Mouse (Mus musculus) hindbrain, embryonic 10.5 days (tissue): Measurements from ENCODE around the gene Borcs7. TPM values are rescaled to one million over a fixed set of nuclear protein-coding genes. Genes with fewer than 3 reads are reported as not detected.

ENCODE experiments used
- DNase-seq: peaks from one replicate; pipeline ENCODE4 v3.0.0-alpha.2; 2017; ENCODE audit warnings: low spot score
- H3K27ac ChIP-seq: fragments of 300-500 bp; sonication (generic); 2 replicates; pipeline ENCODE4 v1.5.1; 2016; ENCODE audit warnings: mild to moderate bottlenecking, moderate library complexity
- H3K27me3 ChIP-seq: fragments of 300-500 bp; sonication (generic); 2 replicates; pipeline ENCODE4 v1.6.1; 2016; ENCODE audit warnings: mild to moderate bottlenecking; ENCODE audit not compliant: poor library complexity, insufficient read depth, severe bottlenecking
- H3K36me3 ChIP-seq: fragments of 300-500 bp; sonication (generic); 2 replicates; pipeline ENCODE4 v1.6.1; 2016; ENCODE audit warnings: mild to moderate bottlenecking, moderate library complexity
- H3K4me1 ChIP-seq: fragments of 300-500 bp; sonication (generic); replicated peaks from 2 replicates; pipeline ENCODE4 v1.6.1; 2016; ENCODE audit warnings: mild to moderate bottlenecking
- H3K4me3 ChIP-seq: fragments of 300-500 bp; sonication (generic); 2 replicates; pipeline ENCODE4 v1.5.1; 2016; ENCODE audit warnings: mild to moderate bottlenecking, moderate library complexity
- H3K9me3 ChIP-seq: fragments of 300-500 bp; sonication (generic); 2 replicates; pipeline ENCODE4 v1.6.1; 2016; ENCODE audit warnings: mild to moderate bottlenecking, moderate library complexity
- WGBS: fragments of 180-500 bp; shearing (Covaris S2); methylation state at CpG from one replicate; pipeline ENCODE4 v1.1.7; 2016; 5-methylcytosine and 5-hydroxymethylcytosine counted together
- polyA plus RNA-seq: library from polyadenylated mRNA; unstranded; fragments of >200 nt; fragmentation: Nextera tagmentation; extraction: Ambion mirVana; gene quantifications from 2 replicates; pipeline ENCODE4 v1.2.1, GENCODE M21; 2016

The Borcs7 gene
- polyA plus RNA-seq, 1 experiment from 2014 or later = 15.7 TPM

DNA sequence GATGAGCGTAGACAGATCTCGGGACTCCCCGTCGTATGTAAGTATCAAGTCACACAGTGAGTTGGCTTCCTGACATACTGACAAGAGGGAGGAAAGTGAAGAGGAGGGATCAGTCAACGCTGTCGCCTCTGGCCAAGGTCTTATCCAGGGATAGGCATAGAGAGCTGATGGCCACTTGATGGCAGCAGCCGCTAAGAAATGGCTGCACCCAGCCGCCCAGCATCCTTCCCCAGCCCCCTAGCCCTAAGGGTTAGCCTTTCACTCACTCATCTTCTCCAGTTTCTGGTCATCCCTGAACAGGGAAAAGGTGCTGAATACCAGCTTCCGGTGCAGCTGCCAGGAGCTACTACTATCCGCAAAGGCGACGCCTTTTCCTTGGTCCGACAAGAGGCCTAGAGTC lies 19.0 kb upstream of the Borcs7 start:
- no peaks in the 10 kb centered on the region for H3K9me3 ChIP-seq
- DNase-seq = peak; percentile 72

GRCm38 (mm10) chr19:46672766-46673418 lies 16.8 kb upstream of the Borcs7 start, which contains the start of gene Cyp17a1:
Gene Cyp17a1 (minus strand): TSS chr19:46673172.
- no peak for DNase-seq
- Histone ChIP-seq H3K4me3 (no peak within 1 kb of the TSS), H3K27ac (no peak within 1 kb of the TSS), H3K36me3 (no peaks in the 10 kb centered on the region), H3K27me3 (peaks cover 8% of the 10 kb centered on the region; the same call in 1 of the 2 replicates), H3K4me1 (peaks cover 6% of the 10 kb centered on the region; the same call in 1 of the 2 replicates), H3K9me3 (no peaks in the 10 kb centered on the region)
- 75% methylated on average over 5 of the region's 5 CpGs for WGBS

More for the DNA sequence above, 19.0 kb upstream of the Borcs7 start:
- H3K4me1 ChIP-seq = peaks cover 10% of the 10 kb centered on the region; the same call in 1 of the 2 replicates
- WGBS = 26% methylated on average over 13 of the region's 13 CpGs
- peaks cover 8% of the 10 kb centered on the region; the same call in 1 of the 2 replicates for H3K27me3 ChIP-seq
- no peaks in the 10 kb centered on the region for H3K36me3 ChIP-seq
- no peak overlapping the region for H3K27ac ChIP-seq
- no peak overlapping the region for H3K4me3 ChIP-seq

- Histone ChIP-seq H3K4me3 (no peak overlapping the region), H3K9me3 (no peaks in the 10 kb centered on the region), H3K27me3 (peaks cover 8% of the 10 kb centered on the region; the same call in 1 of the 2 replicates), H3K36me3 (no peaks in the 10 kb centered on the region), H3K27ac (no peak overlapping the region), H3K4me1 (peaks cover 6% of the 10 kb centered on the region; the same call in 1 of the 2 replicates)
- 88% methylated on average over 3 of the region's 3 CpGs for WGBS
- DNase-seq = no peak
These were observed 14.1 kb upstream of the Borcs7 start for GRCm38 (mm10) chr19:46675641-46676040.

DNA sequence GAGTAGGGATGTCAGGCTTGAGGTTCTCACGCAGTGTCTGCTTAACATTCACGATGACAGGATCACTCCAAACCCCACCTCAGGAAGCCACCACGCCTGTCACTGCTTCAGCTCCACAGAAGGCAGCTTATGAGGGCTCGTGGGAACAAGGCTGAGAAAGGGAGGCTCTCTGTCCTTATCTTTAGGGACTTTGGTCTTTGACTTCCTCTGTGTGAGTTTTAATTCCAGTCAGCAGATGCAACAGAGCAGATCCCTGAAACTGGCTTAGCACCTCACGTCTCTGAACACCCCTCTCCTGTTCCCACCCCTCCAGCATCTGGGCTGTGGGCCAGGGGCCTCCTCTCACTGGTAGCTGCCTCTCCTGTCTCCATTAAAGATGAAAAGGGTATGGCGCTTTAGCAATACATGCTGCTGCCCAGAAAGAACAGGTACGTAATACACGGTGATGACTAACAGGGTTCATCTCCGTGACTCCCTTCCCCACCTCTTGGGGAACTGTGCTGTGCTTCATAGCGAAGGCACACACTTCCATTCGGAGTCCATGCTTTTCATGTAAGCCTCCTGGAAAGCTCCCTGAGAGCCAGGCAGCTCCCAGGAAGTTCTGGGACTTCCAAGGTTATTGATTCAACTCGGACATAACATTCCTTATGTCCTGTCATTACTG lies 9.9 kb upstream of the Borcs7 start:
- 73% methylated on average over 12 of the region's 12 CpGs for WGBS
- no peaks in the 10 kb centered on the region for H3K36me3 ChIP-seq
- no peaks in the 10 kb centered on the region for H3K9me3 ChIP-seq
- DNase-seq = no peak
- no peaks in the 10 kb centered on the region for H3K27me3 ChIP-seq
- H3K4me3 ChIP-seq = no peak overlapping the region
- H3K4me1 ChIP-seq = no peaks in the 10 kb centered on the region
- H3K27ac ChIP-seq = no peak overlapping the region

DNA sequence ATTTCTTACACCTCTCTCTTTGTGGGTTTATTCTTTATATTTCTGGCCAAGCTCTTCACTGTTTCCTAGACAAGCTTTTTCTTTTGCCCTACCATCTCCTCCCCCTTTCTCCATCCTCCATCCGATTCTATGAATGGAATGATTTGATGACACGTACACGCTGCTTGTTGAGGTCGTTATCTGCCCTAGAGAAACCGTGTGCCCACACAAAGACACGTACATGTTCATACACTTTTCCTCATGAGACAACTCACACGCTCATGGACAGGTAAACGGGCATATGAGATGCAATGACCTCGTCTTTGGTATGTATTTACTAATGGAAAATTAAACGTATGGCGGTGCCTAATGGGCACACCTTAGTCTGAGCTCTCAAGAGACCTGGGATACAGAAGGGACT lies 681 bp downstream of the Borcs7 start:
- WGBS = 82% methylated on average over 11 of the region's 11 CpGs
- DNase-seq = no peak
- peaks cover 15% of the 10 kb centered on the region; the same call in 1 of the 2 replicates for H3K36me3 ChIP-seq

GRCm38 (mm10) chr19:46691078-46691477 lies 1.4 kb downstream of the Borcs7 start:
- no peak overlapping the region for H3K4me3 ChIP-seq
- no peaks in the 10 kb centered on the region for H3K27me3 ChIP-seq
- peaks cover 20% of the 10 kb centered on the region for H3K36me3 ChIP-seq
- 81% methylated on average over 2 of the region's 2 CpGs for WGBS
- H3K9me3 ChIP-seq = no peaks in the 10 kb centered on the region
- H3K4me1 ChIP-seq = peaks cover 13% of the 10 kb centered on the region
- no peak overlapping the region for H3K27ac ChIP-seq
- DNase-seq = no peak

More for the DNA sequence above, 681 bp downstream of the Borcs7 start:
- H3K9me3 ChIP-seq = no peaks in the 10 kb centered on the region
- H3K4me1 ChIP-seq = peaks cover 13% of the 10 kb centered on the region
- H3K4me3 ChIP-seq = peak overlapping the region; percentile 75
- peak overlapping the region; percentile 98 for H3K27ac ChIP-seq
- no peaks in the 10 kb centered on the region for H3K27me3 ChIP-seq

GRCm38 (mm10) chr19:46693146-46693545 lies 3.4 kb downstream of the Borcs7 start:
- Histone ChIP-seq H3K4me3 (no peak overlapping the region), H3K4me1 (peaks cover 18% of the 10 kb centered on the region), H3K27me3 (no peaks in the 10 kb centered on the region), H3K36me3 (peaks cover 26% of the 10 kb centered on the region), H3K9me3 (no peaks in the 10 kb centered on the region), H3K27ac (no peak overlapping the region)
- WGBS = 88% methylated on average over 4 of the region's 4 CpGs
- no peak for DNase-seq

GRCm38 (mm10) chr19:46696482-46696881 lies 6.8 kb downstream of the Borcs7 start:
- DNase-seq = no peak
- Histone ChIP-seq H3K4me1 (peaks cover 8% of the 10 kb centered on the region; the same call in 1 of the 2 replicates), H3K27me3 (no peaks in the 10 kb centered on the region), H3K9me3 (no peaks in the 10 kb centered on the region), H3K27ac (no peak overlapping the region), H3K36me3 (peaks cover 37% of the 10 kb centered on the region), H3K4me3 (no peak overlapping the region)
- 94% methylated on average over 8 of the region's 8 CpGs for WGBS

GRCm38 (mm10) chr19:46696943-46697342 lies 7.2 kb downstream of the Borcs7 start:
- 91% methylated on average over 7 of the region's 7 CpGs for WGBS
- no peak for DNase-seq

DNA sequence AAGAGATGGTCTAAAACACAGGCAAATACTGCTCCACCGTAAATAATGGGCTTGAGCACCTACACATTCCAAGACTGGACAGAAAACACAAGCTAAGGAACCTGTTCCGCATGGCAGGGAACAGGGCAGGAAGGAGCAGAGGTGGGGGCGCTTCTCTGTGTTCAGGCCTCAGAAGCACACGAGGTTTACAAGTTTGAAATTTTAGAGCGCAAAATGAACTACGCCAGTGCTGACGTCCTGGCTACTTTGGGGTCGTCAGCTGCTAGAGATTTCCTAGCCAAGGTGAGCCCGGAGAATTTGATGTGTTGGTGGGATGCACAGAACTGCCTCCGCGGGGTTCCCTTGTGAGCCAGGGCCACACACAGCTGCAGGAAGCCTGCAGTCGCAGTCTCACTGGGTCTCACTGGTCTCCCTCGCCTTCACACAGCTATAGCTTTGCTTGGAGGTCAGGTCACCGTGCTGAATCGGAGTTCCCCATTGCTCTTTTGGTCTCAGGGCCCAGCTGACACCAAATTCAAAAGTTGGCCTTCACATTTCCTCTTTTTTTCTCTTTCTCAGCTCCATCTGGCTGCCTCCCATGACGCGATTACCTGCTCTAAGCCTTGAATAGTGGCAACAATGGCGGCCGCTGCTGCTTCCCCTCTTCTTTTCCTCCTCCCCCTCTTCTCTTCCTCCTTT lies 8.3 kb downstream of the Borcs7 start:
- WGBS = 49% methylated on average over 19 of the region's 19 CpGs
- DNase-seq = no peak

More at GRCm38 (mm10) chr19:46696943-46697342, 7.2 kb downstream of the Borcs7 start:
- Histone ChIP-seq H3K4me1 (peaks cover 8% of the 10 kb centered on the region; the same call in 1 of the 2 replicates), H3K9me3 (no peaks in the 10 kb centered on the region), H3K4me3 (no peak overlapping the region), H3K27me3 (no peaks in the 10 kb centered on the region), H3K27ac (no peak overlapping the region), H3K36me3 (peaks cover 41% of the 10 kb centered on the region)

GRCm38 (mm10) chr19:46699011-46699481 lies 9.3 kb downstream of the Borcs7 start:
- H3K27me3 ChIP-seq = no peaks in the 10 kb centered on the region
- H3K4me3 ChIP-seq = no peak overlapping the region
- DNase-seq = no peak
- H3K9me3 ChIP-seq = no peaks in the 10 kb centered on the region
- H3K4me1 ChIP-seq = peaks cover 8% of the 10 kb centered on the region; the same call in 1 of the 2 replicates
- WGBS = 77% methylated on average over 10 of the region's 10 CpGs
- H3K27ac ChIP-seq = no peak overlapping the region
- peaks cover 40% of the 10 kb centered on the region for H3K36me3 ChIP-seq

More for the DNA sequence above, 8.3 kb downstream of the Borcs7 start:
- Histone ChIP-seq H3K4me3 (no peak overlapping the region), H3K9me3 (no peaks in the 10 kb centered on the region), H3K27ac (no peak overlapping the region), H3K36me3 (peaks cover 44% of the 10 kb centered on the region), H3K27me3 (no peaks in the 10 kb centered on the region), H3K4me1 (peaks cover 8% of the 10 kb centered on the region; the same call in 1 of the 2 replicates)

DNA sequence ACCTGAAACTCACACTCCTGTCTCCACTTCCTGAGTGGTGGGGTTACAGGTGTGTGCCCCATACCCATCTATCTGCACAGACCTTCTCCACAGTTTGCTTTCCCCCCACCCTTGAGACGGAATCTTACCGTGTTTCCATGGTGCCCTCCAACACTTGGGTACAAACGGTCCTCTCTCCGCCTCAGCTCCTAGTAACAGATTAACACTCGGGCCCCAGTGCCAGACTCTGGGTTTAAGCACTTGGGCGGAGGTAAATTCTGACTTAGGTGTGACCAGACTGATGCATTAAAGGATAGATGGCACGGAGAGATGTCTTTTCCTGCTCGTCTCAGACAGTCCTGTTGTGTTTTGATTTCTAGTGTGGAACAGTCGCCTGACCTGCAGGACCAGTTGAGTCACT lies 11.4 kb downstream of the Borcs7 start:
- DNase-seq = no peak
- 90% methylated on average over 9 of the region's 9 CpGs for WGBS

More for the DNA sequence above, 11.4 kb downstream of the Borcs7 start:
- no peaks in the 10 kb centered on the region for H3K27me3 ChIP-seq
- no peak overlapping the region for H3K4me3 ChIP-seq
- H3K27ac ChIP-seq = no peak overlapping the region
- no peaks in the 10 kb centered on the region for H3K9me3 ChIP-seq
- peaks cover 23% of the 10 kb centered on the region for H3K36me3 ChIP-seq
- peaks cover 8% of the 10 kb centered on the region; the same call in 1 of the 2 replicates for H3K4me1 ChIP-seq
